In the genomic region with DNA sequence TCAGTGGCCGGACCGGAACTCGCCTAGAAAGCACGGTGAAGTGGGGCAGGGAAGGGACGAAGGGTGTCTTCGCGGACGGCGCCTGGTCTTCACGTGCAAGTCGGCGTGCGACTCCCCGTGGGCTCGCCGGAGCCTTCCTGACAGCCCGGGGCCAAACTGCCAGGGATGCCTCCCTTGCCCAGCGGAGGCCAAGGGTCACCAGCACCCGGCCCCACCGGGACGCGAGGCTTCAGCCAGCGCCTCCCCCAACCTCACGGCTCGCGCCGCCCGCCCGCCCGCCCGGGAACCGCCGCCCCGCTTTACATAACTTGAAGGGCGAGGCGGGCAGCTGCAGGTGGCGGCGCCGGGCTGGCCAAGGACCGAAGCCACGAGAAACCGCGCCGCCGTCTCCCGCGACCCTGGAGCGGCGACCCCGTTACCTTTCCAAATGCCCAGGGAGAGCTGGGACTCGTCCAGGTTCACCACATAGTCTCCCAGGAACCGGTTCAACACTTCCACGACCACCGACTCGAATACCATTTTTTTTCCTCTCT, we compare ENCODE assay signal across 7 mouse cellular contexts. TPM values are rescaled to one million over a fixed set of nuclear protein-coding genes. Genes with fewer than 3 reads are reported as not detected.
A peak's percentile ranks its signal among the peaks of the same experiment; 100 is the strongest.
DNase-seq lines count a peak whose midpoint lies in the region; ATAC-seq and TF ChIP-seq lines count a peak whose summit lies in the region.

No protein-coding gene starts in this region.

- H3K4me2 ChIP-seq in forebrain, embryonic 14.5 days (ENCODE audit: low read length): peak overlapping the region; percentile 97
- peak overlapping the region; percentile 96 for H3K4me2 ChIP-seq in hindbrain, embryonic 12.5 days (replicated peaks)

- H3K27me3 ChIP-seq in G1E (ENCODE audit: insufficient read depth, low read length): no peaks in the 10 kb centered on the region
- H3K27me3 ChIP-seq in forebrain, embryonic 14.5 days (replicated peaks; ENCODE audit: control insufficient read depth, insufficient read depth, low read length): 0 out of 2 replicates have a peak, but pooled peaks cover 3% of the 10 kb centered on the region
- peaks cover 13% of the 10 kb centered on the region for H3K27me3 ChIP-seq in hindbrain, embryonic 12.5 days

- intact Hi-C loops in left cerebral cortex, adult 2 months (cut with DNase I): loop anchor here (10.0 kb wide), 1 partner anchor 416 kb away; no protein-coding TSS in a partner anchor

- TF ChIP-seq CTCF in G1E (IDR thresholded peaks at IDR 0.05; ENCODE audit: low read depth, low read length): no peak
- no peak for TF ChIP-seq CTCF in left cerebral cortex, adult 2 months (IDR thresholded peaks at IDR 0.05)

- H3K27ac ChIP-seq in forebrain, embryonic 14.5 days (ENCODE audit: low read depth, low read length): no peak overlapping the region
- no peak overlapping the region for H3K27ac ChIP-seq in hindbrain, embryonic 12.5 days
- peak overlapping the region; percentile 95 for H3K27ac ChIP-seq in left cerebral cortex, adult 2 months

- H3K4me1 ChIP-seq in G1E (ENCODE audit: insufficient read depth, low read depth, low read length): peaks cover 34% of the 10 kb centered on the region
- H3K4me1 ChIP-seq in forebrain, embryonic 14.5 days (ENCODE audit: control insufficient read depth, insufficient read depth, low read length): peaks cover 5% of the 10 kb centered on the region; the same call in 1 of the 2 replicates
- H3K4me1 ChIP-seq in hindbrain, embryonic 12.5 days: peaks cover 8% of the 10 kb centered on the region; the same call in 1 of the 2 replicates

- WGBS in forebrain, embryonic 14.5 days: 0% methylated on average over 39 of the region's 55 CpGs
- WGBS in hindbrain, embryonic 12.5 days: under 1% methylated on average over 54 of the region's 55 CpGs

- DNase-seq in G1E (ENCODE audit: low spot score): peak; percentile 23
- peak; percentile 9 to 17 for DNase-seq in adrenal gland, postnatal 4 days (ENCODE audit: low spot score in 2 of 2)
- peak; percentile 41 for DNase-seq in forebrain, embryonic 14.5 days (ENCODE audit: low spot score)
- peak; percentile 47 to 58 for DNase-seq in left cerebral cortex, adult 2 months (ENCODE audit: extremely low spot score in 1 of 2, low spot score in 2 of 2)
- peak; percentile 52 for DNase-seq in spleen, adult 12 weeks (ENCODE audit: low spot score)

- no peak for ATAC-seq in G1E (ENCODE audit: extremely low read depth, insufficient number of reproducible peaks, low FRiP score, poor library complexity, severe bottlenecking)
- ATAC-seq in forebrain, embryonic 14.5 days: peak; percentile 50
- peak; percentile 71 for ATAC-seq in hindbrain, embryonic 12.5 days (ENCODE audit: low FRiP score)
- ATAC-seq in megakaryocyte, adult 5-6 weeks (ENCODE audit: poor library complexity, severe bottlenecking): peak; percentile 20; the same call in 1 of the 2 replicates

- H3K9me3 ChIP-seq in G1E (replicated peaks): no peaks in the 10 kb centered on the region
- H3K9me3 ChIP-seq in forebrain, embryonic 14.5 days (replicated peaks; ENCODE audit: control insufficient read depth, low read length): no peaks in the 10 kb centered on the region
- H3K9me3 ChIP-seq in hindbrain, embryonic 12.5 days (replicated peaks): no peaks in the 10 kb centered on the region

- peak overlapping the region; percentile 69 for H3K9ac ChIP-seq in forebrain, embryonic 14.5 days (ENCODE audit: low read length)
- peak overlapping the region; percentile 63 for H3K9ac ChIP-seq in hindbrain, embryonic 12.5 days

- peak overlapping the region; percentile 89 for H3K4me3 ChIP-seq in G1E (ENCODE audit: low read depth, low read length)
- H3K4me3 ChIP-seq in forebrain, embryonic 14.5 days (ENCODE audit: low read depth, low read length): peak overlapping the region; percentile 66
- peak overlapping the region; percentile 65 for H3K4me3 ChIP-seq in hindbrain, embryonic 12.5 days
- peak overlapping the region; percentile 100 for H3K4me3 ChIP-seq in left cerebral cortex, adult 2 months

- peaks cover 4% of the 10 kb centered on the region for H3K36me3 ChIP-seq in G1E (replicated peaks)
- no peaks in the 10 kb centered on the region for H3K36me3 ChIP-seq in forebrain, embryonic 14.5 days (ENCODE audit: control insufficient read depth, insufficient read depth, low read length)
- no peaks in the 10 kb centered on the region for H3K36me3 ChIP-seq in hindbrain, embryonic 12.5 days

RNA-seq across cellular contexts. Expression of gene Vps13a, which starts 0.4 kb away (rescaled TPM):
- 116 and 125 TPM in 2 replicates for total RNA-seq in G1E (2014; fragmentation: Nextera tagmentation)
- 70.7 and 89.9 TPM in 2 replicates for total RNA-seq in G1E (2017)
- 3.7 and 4.7 TPM in 2 replicates for polyA plus RNA-seq in G1E (2012)
- total RNA-seq in adrenal gland, postnatal 4 days (2021): 10 to 100 TPM; 26.8 to 28.7 TPM
- 7.0 and 8.6 TPM in 2 replicates for polyA plus RNA-seq in forebrain, embryonic 14.5 days (2014; fragmentation: Nextera tagmentation; extraction: Ambion mirVana)
- 10.6 and 10.7 TPM in 2 replicates for polyA plus RNA-seq in hindbrain, embryonic 12.5 days (2016; fragmentation: Nextera tagmentation; extraction: Ambion mirVana)
- 10 to 100 TPM; 83.8 to 86.7 TPM for total RNA-seq in left cerebral cortex, adult 2 months (2021)
- 25.9 and 27.4 TPM in 2 replicates for total RNA-seq in megakaryocyte, adult 5-6 weeks (2015)
- total RNA-seq in megakaryocyte, adult 5-6 weeks (2017): 35.6 and 36.6 TPM in 2 replicates
